Mouse (Mus musculus) heart, embryonic 10.5 days (tissue): ENCODE measurements around the gene Ldlrad3. TPM values are rescaled to one million over a fixed set of nuclear protein-coding genes. Genes with fewer than 3 reads are reported as not detected.

Experiments used
- DNase-seq: peaks from one replicate; pipeline ENCODE4 v3.0.0-alpha.2; 2017; ENCODE audit warnings: low spot score
- H3K27ac ChIP-seq: fragments of 300-500 bp; sonication (generic); 2 replicates; pipeline ENCODE4 v1.5.1; 2016; ENCODE audit warnings: mild to moderate bottlenecking
- H3K27me3 ChIP-seq: fragments of 300-500 bp; sonication (generic); 2 replicates; pipeline ENCODE4 v1.6.1; 2016; ENCODE audit warnings: mild to moderate bottlenecking; ENCODE audit not compliant: poor library complexity, insufficient read depth, severe bottlenecking
- H3K36me3 ChIP-seq: fragments of 300-500 bp; sonication (generic); 2 replicates; pipeline ENCODE4 v1.6.1; 2016; ENCODE audit warnings: mild to moderate bottlenecking, moderate library complexity
- H3K4me1 ChIP-seq: fragments of 300-500 bp; sonication (generic); 2 replicates; pipeline ENCODE4 v1.6.1; 2016; ENCODE audit warnings: mild to moderate bottlenecking
- H3K4me3 ChIP-seq: fragments of 300-500 bp; sonication (generic); 2 replicates; pipeline ENCODE4 v1.5.1; 2016; ENCODE audit warnings: mild to moderate bottlenecking, moderate library complexity
- H3K9me3 ChIP-seq: fragments of 300-500 bp; sonication (generic); 2 replicates; pipeline ENCODE4 v1.6.1; 2016; ENCODE audit warnings: mild to moderate bottlenecking, moderate library complexity
- WGBS: fragments of 180-500 bp; shearing (Covaris S2); methylation state at CpG from one replicate; pipeline ENCODE4 v1.1.7; 2016; 5-methylcytosine and 5-hydroxymethylcytosine counted together
- polyA plus RNA-seq: library from polyadenylated mRNA; unstranded; fragments of >200 nt; fragmentation: Nextera tagmentation; extraction: Ambion mirVana; gene quantifications from 2 replicates; pipeline ENCODE4 v1.2.1, GENCODE M21; 2016

Ldlrad3 gene
- polyA plus RNA-seq, 1 experiment from 2014 or later, result 27.5 TPM

- Histone ChIP-seq H3K27me3 (no peaks in the 10 kb centered on the region; the same call in 1 of the 2 replicates), H3K27ac (no peak overlapping the region), H3K4me3 (no peak overlapping the region), H3K4me1 (peaks cover 9% of the 10 kb centered on the region), H3K36me3 (no peaks in the 10 kb centered on the region), H3K9me3 (no peaks in the 10 kb centered on the region)
- DNase-seq, result no peak
- 57% methylated on average over 2 of the region's 2 CpGs for WGBS
Measured at GRCm38 (mm10) chr2:102202211-102202770, 16.1 kb upstream of the Ldlrad3 start.

- Histone ChIP-seq H3K27me3 (no peaks in the 10 kb centered on the region; the same call in 1 of the 2 replicates), H3K9me3 (no peaks in the 10 kb centered on the region), H3K36me3 (no peaks in the 10 kb centered on the region), H3K27ac (no peak overlapping the region), H3K4me1 (peaks cover 9% of the 10 kb centered on the region), H3K4me3 (no peak overlapping the region)
- DNase-seq, result no peak
- WGBS, result 77% methylated on average over 13 of the region's 14 CpGs
Measured at GRCm38 (mm10) chr2:102201198-102201948, 15.2 kb upstream of the Ldlrad3 start.

GRCm38 (mm10) chr2:102197332-102197731 is 11.1 kb upstream of the Ldlrad3 start:
- Histone ChIP-seq H3K27ac (no peak overlapping the region), H3K4me1 (peaks cover 12% of the 10 kb centered on the region), H3K36me3 (no peaks in the 10 kb centered on the region), H3K9me3 (no peaks in the 10 kb centered on the region), H3K4me3 (no peak overlapping the region), H3K27me3 (no peaks in the 10 kb centered on the region; the same call in 1 of the 2 replicates)
- no peak for DNase-seq
- 74% methylated on average over 1 of the region's 1 CpGs for WGBS

- WGBS, result 55% methylated on average over 8 of the region's 8 CpGs
- no peaks in the 10 kb centered on the region; the same call in 1 of the 2 replicates for H3K27me3 ChIP-seq
- no peak overlapping the region for H3K27ac ChIP-seq
- H3K4me1 ChIP-seq, result peaks cover 12% of the 10 kb centered on the region
- DNase-seq, result no peak
- H3K9me3 ChIP-seq, result no peaks in the 10 kb centered on the region
- no peak overlapping the region for H3K4me3 ChIP-seq
- no peaks in the 10 kb centered on the region for H3K36me3 ChIP-seq
Measured at GRCm38 (mm10) chr2:102196709-102197108, 10.5 kb upstream of the Ldlrad3 start.

- no peak for DNase-seq
- peaks cover 12% of the 10 kb centered on the region for H3K4me1 ChIP-seq
- no peaks in the 10 kb centered on the region; the same call in 1 of the 2 replicates for H3K27me3 ChIP-seq
- no peaks in the 10 kb centered on the region for H3K36me3 ChIP-seq
- no peak overlapping the region for H3K4me3 ChIP-seq
- no peak overlapping the region for H3K27ac ChIP-seq
- no peaks in the 10 kb centered on the region for H3K9me3 ChIP-seq
- WGBS, result 69% methylated on average over 4 of the region's 4 CpGs
Measured at GRCm38 (mm10) chr2:102195494-102195893, 9.3 kb upstream of the Ldlrad3 start.

- Histone ChIP-seq H3K9me3 (no peaks in the 10 kb centered on the region), H3K36me3 (no peaks in the 10 kb centered on the region), H3K27me3 (no peaks in the 10 kb centered on the region), H3K4me3 (no peak overlapping the region), H3K4me1 (peaks cover 12% of the 10 kb centered on the region), H3K27ac (no peak overlapping the region)
- WGBS, result 28% methylated on average over 4 of the region's 4 CpGs
- DNase-seq, result no peak
Measured at GRCm38 (mm10) chr2:102194247-102194646, 8.1 kb upstream of the Ldlrad3 start.

- Histone ChIP-seq H3K27me3 (no peaks in the 10 kb centered on the region), H3K4me1 (peaks cover 12% of the 10 kb centered on the region), H3K9me3 (no peaks in the 10 kb centered on the region), H3K4me3 (no peak overlapping the region), H3K27ac (no peak overlapping the region), H3K36me3 (no peaks in the 10 kb centered on the region)
- WGBS, result 87% methylated on average over 16 of the region's 16 CpGs
- DNase-seq, result no peak
Measured at GRCm38 (mm10) chr2:102192943-102193820, 7.0 kb upstream of the Ldlrad3 start.

- no peaks in the 10 kb centered on the region for H3K36me3 ChIP-seq
- peaks cover 13% of the 10 kb centered on the region for H3K4me1 ChIP-seq
- no peak overlapping the region for H3K4me3 ChIP-seq
- H3K27me3 ChIP-seq, result no peaks in the 10 kb centered on the region
- DNase-seq, result no peak
- WGBS, result 63% methylated on average over 4 of the region's 4 CpGs
- no peaks in the 10 kb centered on the region for H3K9me3 ChIP-seq
- H3K27ac ChIP-seq, result no peak overlapping the region
Measured at GRCm38 (mm10) chr2:102191736-102192135, 5.6 kb upstream of the Ldlrad3 start.

GRCm38 (mm10) chr2:102190956-102191355 is 4.8 kb upstream of the Ldlrad3 start:
- H3K9me3 ChIP-seq, result no peaks in the 10 kb centered on the region
- peaks cover 12% of the 10 kb centered on the region for H3K4me1 ChIP-seq
- no peak overlapping the region for H3K27ac ChIP-seq
- H3K36me3 ChIP-seq, result no peaks in the 10 kb centered on the region
- no peak for DNase-seq
- H3K27me3 ChIP-seq, result no peaks in the 10 kb centered on the region
- no peak overlapping the region for H3K4me3 ChIP-seq

- no peak for DNase-seq
- H3K9me3 ChIP-seq, result no peaks in the 10 kb centered on the region
- peaks cover 16% of the 10 kb centered on the region for H3K4me1 ChIP-seq
- H3K27me3 ChIP-seq, result no peaks in the 10 kb centered on the region
- WGBS, result 1% methylated on average over 24 of the region's 24 CpGs
- H3K36me3 ChIP-seq, result no peaks in the 10 kb centered on the region
- H3K27ac ChIP-seq, result peak overlapping the region; percentile 97
- H3K4me3 ChIP-seq, result peak overlapping the region; percentile 88
Measured at GRCm38 (mm10) chr2:102185069-102185950, 875 bp downstream of the Ldlrad3 start.

GRCm38 (mm10) chr2:102183720-102184480 is 2.3 kb downstream of the Ldlrad3 start:
- peaks cover 16% of the 10 kb centered on the region for H3K4me1 ChIP-seq

GRCm38 (mm10) chr2:102181459-102181858 is 4.7 kb downstream of the Ldlrad3 start:
- DNase-seq, result no peak
- WGBS, result 65% methylated on average over 2 of the region's 2 CpGs
- Histone ChIP-seq H3K9me3 (no peaks in the 10 kb centered on the region), H3K27ac (no peak overlapping the region), H3K36me3 (no peaks in the 10 kb centered on the region), H3K27me3 (no peaks in the 10 kb centered on the region), H3K4me3 (no peak overlapping the region), H3K4me1 (peaks cover 20% of the 10 kb centered on the region)

More at GRCm38 (mm10) chr2:102183720-102184480, 2.3 kb downstream of the Ldlrad3 start:
- no peaks in the 10 kb centered on the region for H3K36me3 ChIP-seq
- no peak overlapping the region for H3K27ac ChIP-seq
- no peaks in the 10 kb centered on the region for H3K27me3 ChIP-seq
- H3K4me3 ChIP-seq, result no peak overlapping the region
- no peaks in the 10 kb centered on the region for H3K9me3 ChIP-seq
- 59% methylated on average over 7 of the region's 7 CpGs for WGBS
- DNase-seq, result no peak
